Mouse (Mus musculus) ZHBTc4 (cell line): Measurements from ENCODE around the gene Aes.

Experiments
- DNase-seq: peaks from one replicate; pipeline ENCODE4 v3.0.0-alpha.2; 2011; ENCODE audit warnings: low read depth, low spot score

Gene Aes

DNA sequence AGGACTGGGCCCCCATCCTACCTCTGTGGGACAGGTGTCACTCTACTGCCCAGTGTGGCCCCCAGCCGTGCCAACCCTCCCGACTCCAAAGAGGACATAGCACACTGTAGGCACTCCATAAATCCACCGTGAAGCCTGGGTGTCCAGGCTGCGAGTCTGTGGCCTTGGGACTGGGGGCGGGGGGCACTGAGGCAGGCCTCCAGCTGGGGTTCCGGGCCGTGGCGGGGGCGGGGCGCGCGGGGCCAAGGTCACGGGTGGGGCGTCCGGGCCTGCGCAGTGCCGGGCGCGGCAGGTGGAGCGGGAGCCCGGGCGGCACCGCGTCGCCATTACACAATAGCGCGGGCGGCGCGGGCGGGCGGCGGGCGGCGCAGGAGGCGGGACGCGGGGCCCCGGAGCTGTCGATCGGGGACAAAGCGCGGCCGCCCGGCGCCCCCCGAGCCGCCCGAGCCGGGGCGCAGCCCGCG is at the start of gene Aes:
Aes (plus strand) TSS at position 326 of the 464 bp plus-strand sequence.
- DNase-seq: peak; percentile 70

DNA sequence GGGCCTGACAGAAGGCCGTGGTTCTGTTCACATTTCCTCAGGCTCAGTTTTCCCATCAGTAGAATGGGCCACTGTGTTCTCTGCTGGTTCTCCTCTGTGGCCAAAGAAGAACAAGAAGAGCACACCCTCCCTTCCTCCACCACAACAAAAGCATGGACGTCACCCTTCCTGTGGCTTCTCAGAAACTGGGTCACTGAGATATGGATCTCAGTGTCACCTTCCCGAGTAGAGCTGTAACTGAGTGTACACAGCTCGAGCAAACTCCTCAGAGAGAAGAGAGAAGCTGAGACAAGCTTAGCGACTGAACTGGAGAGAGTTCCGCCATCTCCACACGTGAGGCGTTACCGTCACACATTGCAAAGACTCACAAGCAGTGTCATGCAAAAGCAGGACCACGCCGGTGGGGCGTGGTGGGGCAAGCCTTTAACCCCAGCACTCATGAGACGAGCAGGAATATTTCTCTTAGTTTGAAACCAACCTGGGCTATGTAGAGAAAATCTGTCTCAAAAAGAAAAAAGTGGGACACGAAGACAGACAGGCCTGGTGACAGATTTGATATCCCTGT is 49.0 kb upstream of the Aes start:
- DNase-seq: peak; percentile 79

DNA sequence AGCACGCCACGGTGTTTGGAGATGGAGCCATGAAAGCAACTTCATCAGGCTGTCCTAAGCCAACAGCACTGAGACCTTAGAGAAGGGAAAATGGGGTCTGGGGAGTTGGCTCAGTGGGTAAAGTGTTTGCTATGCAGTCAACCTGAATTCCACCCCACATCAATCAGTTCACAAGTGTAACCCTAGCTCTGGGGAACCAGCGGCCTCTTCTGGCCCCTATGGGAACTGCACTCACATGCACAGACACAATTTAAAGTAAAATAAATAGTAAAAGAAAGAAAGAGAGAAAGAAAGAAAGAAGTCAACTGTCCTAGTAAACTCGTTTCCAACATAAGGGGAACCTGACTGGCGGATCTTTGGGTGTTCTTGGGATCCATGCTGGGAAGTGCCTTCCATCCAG is 45.5 kb upstream of the Aes start:
- peak; percentile 45 for DNase-seq

DNA sequence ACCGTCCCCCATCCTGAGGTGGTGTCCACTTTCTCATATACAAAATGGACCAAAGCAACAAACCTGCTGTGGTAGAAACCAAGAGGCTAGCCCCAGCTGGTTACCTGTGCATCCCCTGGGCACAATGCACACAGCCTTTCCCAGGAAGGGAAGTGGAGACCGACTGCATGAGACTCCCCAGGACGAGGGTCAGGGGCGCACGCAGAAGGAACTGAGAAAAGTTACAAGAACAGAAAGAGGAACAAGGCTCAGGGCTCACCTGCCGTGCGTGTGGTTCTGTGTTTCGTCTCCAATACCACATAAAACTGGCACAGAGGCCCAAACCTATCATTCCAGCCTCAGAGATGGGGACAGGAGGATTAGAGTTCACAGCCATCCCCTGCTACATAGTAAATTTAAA is 42.1 kb upstream of the Aes start:
- no peak for DNase-seq

DNA sequence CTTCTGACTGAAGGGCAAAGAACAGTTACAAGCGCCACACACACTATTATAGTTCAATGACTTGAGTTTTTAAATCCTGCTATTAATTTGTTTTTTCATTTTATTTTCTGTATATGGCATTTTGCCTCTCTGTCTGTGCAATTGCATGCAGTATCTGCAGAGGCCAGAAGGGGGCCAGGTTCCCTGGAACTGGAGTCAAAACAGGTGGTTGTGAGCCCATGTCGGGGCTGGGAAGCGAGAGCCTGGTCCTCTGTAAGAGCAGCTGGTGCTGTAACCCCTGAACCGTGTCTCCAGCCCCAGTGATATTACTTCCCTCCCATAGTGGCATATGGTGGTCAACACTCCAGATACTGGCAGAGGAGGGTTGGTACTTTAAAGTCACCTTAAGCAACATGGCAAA is 40.7 kb upstream of the Aes start:
- peak; percentile 80 for DNase-seq

DNA sequence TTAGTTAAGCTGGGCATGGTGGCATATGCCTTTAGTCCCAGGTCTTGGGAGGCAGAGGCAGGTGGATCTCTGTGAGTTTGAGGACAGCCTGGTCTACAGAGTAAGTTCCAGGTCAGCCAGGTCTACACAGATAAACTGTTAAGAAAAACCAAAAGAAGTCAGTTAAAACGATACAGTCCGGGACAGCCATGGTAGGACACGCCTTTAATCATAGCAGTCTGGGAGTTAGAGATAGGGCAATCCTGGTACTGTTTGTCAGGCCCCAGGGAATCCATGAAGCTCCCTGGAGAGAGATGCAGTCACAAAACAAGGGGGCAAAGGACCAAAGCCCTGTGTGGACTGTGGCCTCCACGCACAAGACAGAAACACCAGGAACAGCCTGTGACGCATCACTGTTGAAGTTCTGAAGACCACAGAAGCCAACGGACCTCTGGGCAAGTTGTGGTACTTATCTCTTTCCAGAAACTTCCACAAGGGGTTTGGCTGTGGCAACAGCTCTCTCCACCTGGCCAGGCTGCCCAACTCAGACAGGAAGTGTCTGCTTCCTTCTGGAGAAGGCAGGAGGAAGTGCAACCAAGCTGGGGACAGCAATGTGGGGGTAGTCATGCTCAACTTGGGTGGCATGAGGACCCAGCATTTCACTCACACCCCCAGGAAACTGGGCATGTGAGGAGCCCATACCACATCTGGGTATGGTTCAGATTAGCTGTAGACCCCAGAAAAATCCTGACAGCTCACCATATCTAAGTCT is 39.9 kb upstream of the Aes start:
- DNase-seq: no peak

DNA sequence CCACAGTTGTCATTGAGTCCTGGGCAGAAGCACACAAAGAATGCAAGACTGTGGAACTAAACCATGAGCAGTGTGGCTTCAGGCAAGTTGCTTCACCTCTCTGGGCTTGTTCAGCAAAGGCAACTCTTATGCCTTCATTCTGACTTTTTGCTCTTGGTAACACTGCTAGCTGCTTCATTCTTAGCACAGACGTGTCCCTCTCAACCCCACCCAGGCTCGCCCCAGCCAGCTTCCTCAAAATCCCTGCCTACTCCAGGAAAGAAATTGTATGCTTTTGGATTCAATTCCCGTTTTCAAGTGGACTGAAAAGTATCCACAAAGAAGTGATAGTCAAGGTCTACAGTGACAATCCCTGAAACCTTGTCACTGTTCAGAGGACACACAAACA is 39.3 kb upstream of the Aes start:
- no peak for DNase-seq

DNA sequence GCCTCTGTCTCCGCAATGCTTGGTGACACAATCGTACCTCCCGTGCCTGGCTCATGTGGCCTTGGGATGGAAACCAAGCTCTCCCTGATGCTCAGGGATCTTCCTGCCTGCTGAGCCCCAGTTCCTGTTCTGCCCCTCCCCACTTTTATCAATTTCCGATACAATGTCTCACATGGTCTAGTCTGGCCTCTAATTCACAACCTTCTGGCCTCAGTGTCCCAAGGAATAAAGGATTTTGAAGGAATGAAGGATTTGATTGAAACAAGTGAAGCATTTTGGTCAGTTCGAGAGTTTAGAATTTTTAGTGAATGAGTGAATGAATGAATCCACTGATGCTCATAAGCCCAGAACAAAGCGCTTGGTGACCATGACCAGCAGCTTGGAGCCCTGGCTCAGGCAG is 36.1 kb upstream of the Aes start:
- no peak for DNase-seq

DNA sequence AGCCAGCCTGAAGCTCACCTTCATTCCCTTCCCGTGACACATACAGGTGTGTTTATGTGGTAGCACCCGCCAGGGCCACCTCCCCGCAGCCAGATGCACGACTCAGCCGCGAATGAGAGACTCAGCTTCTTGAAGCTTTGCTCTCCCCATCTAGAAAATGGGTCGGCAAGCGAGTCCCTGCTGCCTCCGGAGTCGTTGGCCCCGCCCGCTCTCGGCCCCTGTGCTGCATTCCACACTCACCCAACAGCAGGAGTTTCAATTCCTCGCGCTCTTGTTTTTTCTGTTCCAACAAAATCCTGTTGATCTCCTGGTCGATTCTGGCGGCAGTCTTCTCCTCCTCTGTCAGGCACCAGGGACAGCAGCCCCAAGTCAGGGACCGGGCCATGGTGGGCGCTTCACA is 35.7 kb upstream of the Aes start:
- DNase-seq: peak; percentile 67

DNA sequence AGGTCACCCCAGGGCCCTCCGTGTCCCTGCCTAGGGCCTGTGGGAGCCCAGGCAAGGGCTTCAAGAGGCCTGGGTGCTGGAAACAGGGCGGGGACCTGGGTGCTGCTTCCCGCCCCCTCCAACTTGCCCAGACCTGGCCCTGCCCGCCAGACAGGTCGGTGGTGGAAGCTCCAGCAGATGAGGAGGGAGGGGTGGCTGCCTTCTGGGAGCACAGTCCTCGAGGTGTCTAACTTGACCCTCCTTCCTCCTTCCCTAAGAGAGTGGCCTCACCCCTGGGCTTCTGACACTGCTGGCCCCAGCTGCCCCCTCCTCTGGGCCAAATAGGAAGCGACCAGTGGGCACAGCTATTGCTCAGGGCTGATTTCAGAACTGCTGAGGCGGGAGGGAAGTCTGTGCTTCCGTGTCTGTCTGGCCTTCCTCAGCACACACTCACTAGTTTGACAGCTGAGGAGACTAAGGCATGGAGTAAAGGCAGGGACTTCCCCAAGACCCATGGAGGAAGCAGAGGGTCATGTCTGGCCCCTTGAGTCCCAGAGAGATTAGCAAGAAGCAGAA is 35.2 kb upstream of the Aes start, which contains the start of gene Gna15:
Gna15 (minus strand) TSS at position 175 of the 555 bp plus-strand sequence.
- no peak for DNase-seq

DNA sequence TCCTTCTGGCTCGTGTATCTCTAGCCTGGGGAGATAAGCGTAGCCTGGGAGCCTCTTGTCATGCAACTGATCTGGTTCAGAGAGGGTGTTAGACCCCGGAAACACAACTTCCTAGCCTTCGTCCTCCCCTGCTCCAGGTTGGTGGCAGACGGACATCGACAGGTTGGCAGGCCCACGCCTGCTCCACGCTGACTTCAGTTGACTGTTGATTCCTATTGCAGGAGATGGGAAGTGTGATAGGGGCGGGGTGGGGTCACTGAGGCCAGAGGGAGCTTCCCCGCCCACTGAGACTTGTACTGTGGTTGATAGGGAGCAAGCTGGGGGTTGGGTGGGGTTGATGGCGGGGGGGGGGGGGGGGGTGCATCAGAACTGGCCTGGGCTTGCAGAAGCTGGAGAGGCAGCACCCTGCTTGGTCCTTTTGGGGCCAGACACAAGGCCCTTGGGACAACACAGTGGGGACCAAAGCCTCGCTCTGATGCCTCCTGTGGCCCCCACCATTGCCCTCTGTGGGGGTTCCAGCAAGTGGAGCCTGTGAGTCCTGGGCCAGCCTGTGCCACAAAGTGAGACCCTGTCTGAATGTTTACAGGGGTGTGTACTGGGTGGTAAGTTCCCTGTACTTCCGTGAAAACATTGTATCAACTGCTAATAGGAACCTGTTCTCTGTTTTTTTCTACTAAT is 34.1 kb upstream of the Aes start:
- DNase-seq: peak; percentile 54

DNA sequence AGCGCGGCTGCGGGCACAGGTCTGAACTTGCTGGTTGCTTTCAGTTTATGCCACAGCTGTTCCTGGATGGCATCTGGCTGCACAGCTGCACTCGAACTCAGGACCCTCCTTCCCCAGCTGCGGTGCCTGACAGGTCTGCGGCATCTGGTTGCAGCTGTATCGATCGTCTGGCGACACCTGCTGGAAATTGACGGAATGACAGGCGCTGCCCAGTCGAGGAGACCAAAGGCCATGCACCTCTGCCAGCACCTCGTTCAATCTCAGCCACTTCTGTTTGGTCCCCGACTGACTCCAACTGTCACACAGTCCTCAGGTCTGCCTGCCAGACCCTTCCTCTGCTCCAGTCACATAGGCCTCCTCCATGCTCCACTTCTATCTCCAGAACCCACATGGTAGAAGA is 32.5 kb upstream of the Aes start:
- peak; percentile 82 for DNase-seq

DNA sequence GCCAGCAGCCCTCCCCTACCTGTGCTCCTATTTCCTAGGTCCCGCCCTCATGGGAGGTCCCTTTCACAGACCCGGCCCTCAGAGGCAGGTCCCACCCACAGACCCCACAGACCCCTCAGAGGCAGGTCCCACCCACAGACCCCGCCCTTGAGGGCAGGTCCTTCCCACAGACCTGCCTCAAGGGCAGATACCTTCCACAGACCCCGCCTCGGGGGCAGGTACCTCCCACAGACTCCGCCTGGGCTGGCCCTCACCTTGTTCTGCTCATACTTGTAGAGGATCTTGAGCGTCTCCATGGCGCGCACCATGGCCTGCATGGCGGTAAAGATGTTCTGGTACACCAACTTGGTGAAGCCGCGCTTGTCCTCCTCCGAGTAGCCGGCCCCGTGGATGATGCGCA is 24.5 kb upstream of the Aes start:
- DNase-seq: peak; percentile 89

DNA sequence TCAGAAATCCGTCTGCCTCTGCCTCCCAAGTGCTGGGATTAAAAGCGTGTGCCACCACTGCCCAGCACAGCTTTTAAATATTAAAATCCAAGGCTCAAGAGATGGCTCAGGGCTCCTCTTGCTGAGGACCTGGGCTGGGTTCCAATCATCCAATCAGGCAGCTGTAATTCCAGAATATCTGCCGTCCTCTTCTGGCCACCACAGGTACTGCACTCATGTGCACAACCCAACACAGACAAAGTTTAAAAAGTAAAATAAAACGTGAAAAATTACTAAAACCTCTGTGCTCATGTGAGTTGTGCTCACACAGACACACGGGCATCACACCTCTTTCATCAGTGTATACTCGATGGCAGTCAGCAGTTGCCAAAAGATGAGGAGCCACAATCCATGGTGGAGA is 22.6 kb upstream of the Aes start:
- peak; percentile 59 for DNase-seq

DNA sequence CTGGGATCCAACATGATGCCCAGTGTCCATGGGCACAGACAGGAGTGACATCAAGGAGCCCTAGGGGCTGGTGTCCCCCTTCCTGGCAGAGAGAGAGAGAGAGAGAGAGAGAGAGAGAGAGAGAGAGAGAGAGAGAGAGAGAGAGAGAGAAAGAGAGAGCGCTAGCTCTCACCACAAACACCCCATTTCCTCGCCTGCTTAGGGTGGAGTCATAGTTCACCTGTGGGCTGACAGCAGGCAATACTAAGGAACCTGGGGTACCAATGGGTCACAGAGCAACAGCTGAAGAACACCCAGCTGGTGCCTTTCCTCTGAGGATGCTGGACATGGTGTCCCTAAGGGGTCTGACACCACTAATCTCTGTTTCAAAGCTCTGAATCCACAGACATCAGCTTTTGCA is 21.9 kb upstream of the Aes start:
- no peak for DNase-seq

DNA sequence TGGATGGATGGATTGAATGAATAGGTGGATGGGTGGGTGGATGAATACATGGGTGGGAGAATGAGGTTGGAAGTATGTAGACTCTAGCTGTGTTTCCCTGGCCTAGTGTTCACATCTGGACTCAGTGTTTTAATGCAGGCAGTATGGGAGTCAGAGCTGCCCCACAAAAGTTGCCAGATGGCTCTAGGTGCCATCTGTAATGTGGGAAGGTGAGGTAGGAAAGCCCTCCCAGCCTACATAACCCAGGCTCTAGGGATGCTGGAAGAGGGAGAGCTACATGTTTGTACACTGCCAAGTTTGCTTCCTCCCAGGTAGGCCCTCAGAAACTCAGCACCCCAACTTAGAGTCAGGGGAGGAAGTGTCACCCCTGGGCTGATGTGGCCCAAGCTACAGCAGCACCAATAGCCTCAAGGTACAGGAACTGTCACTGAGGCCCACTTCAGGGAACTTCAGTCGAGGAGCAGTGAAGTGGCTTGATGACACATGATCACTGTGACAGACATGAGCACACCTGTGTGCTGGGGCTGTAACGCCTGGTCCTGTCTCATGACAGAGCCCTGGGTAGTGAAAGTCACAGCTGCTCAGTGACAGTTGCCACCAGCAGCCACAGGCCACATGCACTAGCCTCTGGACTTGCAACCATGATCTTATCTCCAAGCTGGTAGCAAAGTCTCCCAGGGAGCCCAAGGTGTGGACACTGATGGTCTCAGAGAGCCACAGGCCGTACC is 20.8 kb upstream of the Aes start:
- no peak for DNase-seq

DNA sequence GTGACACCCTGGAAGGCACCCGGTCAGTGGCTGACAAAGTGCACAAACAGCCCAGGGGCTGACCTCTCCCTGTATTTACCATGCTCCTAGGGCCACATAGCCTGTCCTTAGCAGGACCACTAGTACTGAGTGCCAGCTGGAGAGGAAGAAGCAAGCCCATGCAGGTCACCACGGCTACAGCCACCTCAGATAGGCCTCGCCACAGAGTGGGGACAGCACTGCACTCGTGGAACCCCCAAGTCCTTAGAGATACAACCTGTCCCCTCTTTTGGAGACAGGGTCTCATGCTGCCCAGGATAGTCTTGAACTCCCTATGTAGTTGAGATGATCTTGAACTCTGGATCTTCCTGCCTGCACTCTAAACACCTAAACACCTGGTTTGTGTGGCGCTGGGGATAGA is 17.9 kb upstream of the Aes start:
- DNase-seq: no peak

DNA sequence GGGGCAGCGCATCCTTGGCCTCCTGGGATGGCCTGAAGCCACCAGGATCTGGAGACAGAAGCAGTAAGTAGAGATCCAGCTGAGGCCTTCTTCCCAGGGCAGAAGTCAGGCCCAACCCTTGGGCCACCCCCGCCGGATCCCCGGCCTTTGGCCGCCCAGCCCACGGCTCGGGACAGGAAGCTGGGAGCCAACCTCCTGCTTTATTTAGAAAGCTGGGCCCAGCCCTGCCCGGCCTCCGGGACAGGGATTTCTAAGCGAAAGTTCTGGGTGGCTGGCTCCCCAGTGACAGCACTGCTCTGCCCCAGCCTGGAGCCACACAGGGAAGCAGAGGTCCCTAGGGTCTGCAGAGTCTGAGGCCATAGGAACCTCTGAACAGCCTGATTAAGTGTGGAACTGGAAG is 17.5 kb upstream of the Aes start:
- DNase-seq: no peak

DNA sequence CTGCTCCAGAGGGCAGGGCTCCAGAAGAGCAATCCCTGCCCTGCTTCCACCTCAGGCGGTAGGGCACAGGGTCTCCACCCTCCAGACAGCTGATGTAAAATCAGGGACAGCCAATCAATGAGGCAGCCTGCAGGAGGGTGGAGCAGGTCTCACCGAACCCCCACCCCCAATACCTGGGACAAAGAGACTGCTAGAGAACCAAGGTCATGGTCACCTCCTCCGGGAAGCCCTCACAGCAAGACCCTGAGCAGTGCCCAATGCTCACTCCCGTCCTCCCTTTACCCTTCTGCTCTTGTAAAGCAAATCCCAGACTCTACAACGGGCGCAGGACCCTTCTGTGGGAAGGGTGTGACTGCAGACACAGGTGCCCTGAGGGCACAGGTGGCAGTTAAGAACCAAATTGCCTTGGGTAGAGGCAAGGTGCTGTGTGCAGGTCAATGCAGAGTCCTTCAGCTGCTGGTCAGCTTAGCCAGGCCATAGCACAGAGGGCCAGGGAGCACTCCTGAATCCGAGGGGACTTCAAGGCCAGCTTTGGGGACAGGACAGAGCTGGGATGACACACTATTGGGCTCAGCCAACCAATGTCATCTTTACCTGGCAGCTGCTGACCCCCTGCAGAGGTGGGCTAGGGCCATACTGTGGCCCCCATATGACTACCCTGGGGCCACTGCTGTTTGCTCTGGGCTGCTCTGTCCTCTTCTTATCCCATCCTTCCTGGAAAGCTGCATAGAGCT is 16.4 kb upstream of the Aes start:
- DNase-seq: no peak

DNA sequence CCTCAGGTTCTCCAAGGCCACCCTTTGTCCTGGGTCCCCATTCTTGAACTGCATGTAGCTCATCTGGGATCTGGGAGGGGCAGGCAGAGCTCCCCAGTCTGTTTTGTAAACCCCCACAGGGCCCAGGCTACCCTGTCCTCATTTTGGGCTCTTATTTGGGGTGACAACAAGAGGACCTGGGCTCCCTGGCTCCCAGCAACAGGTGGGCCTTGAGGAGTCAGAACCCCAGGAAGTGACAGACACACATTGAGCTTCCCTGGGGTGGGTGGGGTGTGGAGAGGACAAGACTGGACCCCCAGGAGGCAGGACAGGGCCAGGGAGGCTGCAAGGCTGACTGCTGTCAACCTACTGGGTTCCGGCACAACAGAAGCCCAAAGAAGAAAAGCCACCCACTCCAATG is 15.7 kb upstream of the Aes start:
- no peak for DNase-seq
